Mouse (Mus musculus): ENCODE measurements at regions not wholly inside any gene's neighbourhood (a gene's known extent, or its start where the extent isn't known, plus 50 kb on each side); places are given as distances from the start of the nearest gene placed in this dataset.

- TF ChIP-seq CTCF (IDR thresholded peaks at IDR 0.05; ENCODE audit: low read depth) (no peak), EP300 (IDR thresholded peaks at IDR 0.05; ENCODE audit: low read depth) (no peak)
Observed at GRCm38 (mm10) chr2:57614587-57614991, 377.2 kb downstream of the Gpd2 start.

Measured in liver, embryonic 14.5 days (tissue).